Mouse (Mus musculus): Measurements from ENCODE around the gene Wipf1.

The Wipf1 gene

GRCm38 (mm10) chr2:73467071-73467851 is 62.3 kb downstream of the Wipf1 start:
- no peak for DNase-seq

GRCm38 (mm10) chr2:73466481-73466880 is 63.1 kb downstream of the Wipf1 start:
- no peak for DNase-seq

GRCm38 (mm10) chr2:73463431-73464194 is 65.9 kb downstream of the Wipf1 start:
- DNase-seq, result peak; percentile 65

GRCm38 (mm10) chr2:73462757-73463339 is 66.7 kb downstream of the Wipf1 start:
- DNase-seq, result no peak

GRCm38 (mm10) chr2:73462265-73462664 is 67.3 kb downstream of the Wipf1 start:
- DNase-seq, result no peak

GRCm38 (mm10) chr2:73460168-73460567 is 69.4 kb downstream of the Wipf1 start:
- no peak for DNase-seq

GRCm38 (mm10) chr2:73459607-73460153 is 69.9 kb downstream of the Wipf1 start:
- DNase-seq, result no peak

- no peak for DNase-seq
These were observed 72.6 kb downstream of the Wipf1 start for GRCm38 (mm10) chr2:73456886-73457285.

GRCm38 (mm10) chr2:73456154-73456553 is 73.4 kb downstream of the Wipf1 start:
- DNase-seq, result no peak

GRCm38 (mm10) chr2:73455541-73455940 is 74.0 kb downstream of the Wipf1 start:
- DNase-seq, result no peak

GRCm38 (mm10) chr2:73454682-73455081 is 74.9 kb downstream of the Wipf1 start:
- no peak for DNase-seq

- DNase-seq, result no peak
These were observed 75.3 kb downstream of the Wipf1 start for GRCm38 (mm10) chr2:73454186-73454585.

GRCm38 (mm10) chr2:73453717-73454116 is 75.8 kb downstream of the Wipf1 start:
- DNase-seq, result no peak

GRCm38 (mm10) chr2:73453085-73453484 is 76.4 kb downstream of the Wipf1 start:
- no peak for DNase-seq

GRCm38 (mm10) chr2:73452556-73452955 is 77.0 kb downstream of the Wipf1 start:
- no peak for DNase-seq

- DNase-seq, result no peak
These were observed 78.0 kb downstream of the Wipf1 start for GRCm38 (mm10) chr2:73451541-73451940.

GRCm38 (mm10) chr2:73450172-73450715 is 79.3 kb downstream of the Wipf1 start:
- no peak for DNase-seq

- DNase-seq, result no peak
These were observed 85.5 kb downstream of the Wipf1 start for GRCm38 (mm10) chr2:73443985-73444384.

- DNase-seq, result no peak
These were observed 87.5 kb downstream of the Wipf1 start for GRCm38 (mm10) chr2:73442015-73442414.

GRCm38 (mm10) chr2:73440319-73440718 is 89.2 kb downstream of the Wipf1 start:
- no peak for DNase-seq

- DNase-seq, result no peak
These were observed 92.6 kb downstream of the Wipf1 start for GRCm38 (mm10) chr2:73436976-73437375.

GRCm38 (mm10) chr2:73435847-73436246 is 93.7 kb downstream of the Wipf1 start:
- DNase-seq, result no peak

- DNase-seq, result peak; percentile 55
These were observed 97.6 kb downstream of the Wipf1 start for GRCm38 (mm10) chr2:73431959-73432396.

Measured in lung, postnatal 10 days (tissue).